Mouse (Mus musculus) forebrain, embryonic 16.5 days (tissue): Measurements from ENCODE around the gene Tcf12. TPM values are rescaled to one million over a fixed set of nuclear protein-coding genes. Genes with fewer than 3 reads are reported as not detected.

ENCODE experiments used
- ATAC-seq: fragments of 200-750 bp; cut with Nextera tagmentation; 2 replicates; pipeline ENCODE4 v1.8.0; 2017; ENCODE audit warnings: mild to moderate bottlenecking, moderate library complexity
- H3K27ac ChIP-seq: fragments of 300-500 bp; sonication (generic); 2 replicates; pipeline ENCODE4 v1.5.1; 2014; ENCODE audit warnings: low read length, control low read depth
- H3K27me3 ChIP-seq: fragments of 300-500 bp; sonication (generic); replicated peaks from 2 replicates; pipeline ENCODE4 v1.6.1; 2014; ENCODE audit warnings: low read length; ENCODE audit not compliant: control insufficient read depth, insufficient read depth
- H3K36me3 ChIP-seq: fragments of 300-500 bp; sonication (generic); 2 replicates; pipeline ENCODE4 v1.6.1; 2014; ENCODE audit not compliant: control insufficient read depth, insufficient read depth
- H3K4me1 ChIP-seq: fragments of 300-500 bp; sonication (generic); replicated peaks from 2 replicates; pipeline ENCODE4 v1.6.1; 2014; ENCODE audit warnings: low read length; ENCODE audit not compliant: control insufficient read depth, insufficient read depth
- H3K4me2 ChIP-seq: fragments of 300-500 bp; sonication (generic); 2 replicates; pipeline ENCODE4 v1.6.1; 2014; ENCODE audit warnings: mild to moderate bottlenecking, low read length, control low read depth
- H3K4me3 ChIP-seq: fragments of 300-500 bp; sonication (generic); replicated peaks from 2 replicates; pipeline ENCODE4 v1.5.1; 2014; ENCODE audit warnings: mild to moderate bottlenecking, low read length, control low read depth
- H3K9ac ChIP-seq: fragments of 300-500 bp; sonication (generic); replicated peaks from 2 replicates; pipeline ENCODE4 v1.6.1; 2014; ENCODE audit warnings: low read depth, low read length, control low read depth
- H3K9me3 ChIP-seq: fragments of 300-500 bp; sonication (generic); 2 replicates; pipeline ENCODE4 v1.6.1; 2016; ENCODE audit warnings: low read length; ENCODE audit not compliant: control insufficient read depth
- WGBS: fragments of 180-500 bp; shearing (Covaris S2); extraction: QIAGEN DNeasy Blood & Tissue Kit; methylation state at CpG from one replicate; pipeline ENCODE4 v1.1.7; 2014; 5-methylcytosine and 5-hydroxymethylcytosine counted together
- polyA plus RNA-seq: library from polyadenylated mRNA; unstranded; fragments of >200 nt; fragmentation: Nextera tagmentation; extraction: Ambion mirVana; gene quantifications from 2 replicates; pipeline ENCODE4 v1.2.1, GENCODE M21; 2015

Tcf12 gene
- polyA plus RNA-seq, 1 experiment from 2014 or later: 52.0 TPM

DNA sequence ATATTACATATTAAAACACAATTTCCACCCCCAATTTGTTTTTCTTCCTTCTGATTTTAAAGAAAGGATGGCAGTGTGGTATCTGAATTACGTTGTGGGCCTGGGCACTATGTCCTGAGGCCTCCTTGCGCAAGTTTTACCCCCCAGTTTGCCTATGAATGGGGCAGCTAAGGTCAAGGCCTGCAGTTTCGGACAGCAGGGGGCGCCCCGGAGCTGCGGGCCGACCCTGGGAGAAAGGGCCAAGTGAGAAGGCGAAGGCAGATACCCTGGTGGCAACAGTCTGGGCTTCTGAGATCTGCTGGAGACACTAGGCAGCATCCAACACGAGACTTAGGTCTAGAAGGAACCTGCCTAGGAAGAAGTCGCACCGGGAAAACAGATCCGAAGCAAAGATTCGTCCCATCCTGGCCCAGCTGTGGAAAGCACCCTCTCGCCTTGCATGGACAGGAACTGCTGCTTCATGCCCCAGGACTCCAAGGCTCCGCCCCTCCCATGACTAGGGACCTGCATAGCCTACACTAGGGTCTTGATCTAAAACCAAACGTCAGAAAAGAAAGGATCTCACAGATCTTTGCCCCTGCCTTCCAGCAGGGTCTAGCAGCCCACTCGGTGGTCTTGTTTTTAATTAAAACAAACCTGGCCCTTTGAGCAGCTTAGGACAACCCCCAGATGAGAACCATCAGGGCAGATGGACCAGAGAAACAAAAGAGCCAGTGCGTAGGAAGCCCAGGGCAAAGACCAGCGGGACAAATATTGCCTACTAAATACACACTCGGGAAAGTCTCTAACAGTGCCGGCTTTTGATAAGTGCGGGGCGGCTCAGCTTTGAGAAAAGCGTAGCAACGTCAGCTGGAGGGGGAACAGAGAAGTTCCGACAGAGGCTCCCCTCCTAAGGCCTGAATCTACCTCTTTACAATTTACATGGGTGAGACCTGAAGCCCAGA is 279.6 kb downstream of the Tcf12 start:
- no peak for ATAC-seq
- no peaks in the 10 kb centered on the region for H3K27me3 ChIP-seq
- no peaks in the 10 kb centered on the region for H3K9me3 ChIP-seq
- no peaks in the 10 kb centered on the region for H3K36me3 ChIP-seq
- 41% methylated on average over 26 of the region's 26 CpGs for WGBS
- H3K27ac ChIP-seq: no peak overlapping the region
- H3K9ac ChIP-seq: no peak overlapping the region
- no peaks in the 10 kb centered on the region for H3K4me1 ChIP-seq
- H3K4me3 ChIP-seq: no peak overlapping the region
- H3K4me2 ChIP-seq: no peak overlapping the region

DNA sequence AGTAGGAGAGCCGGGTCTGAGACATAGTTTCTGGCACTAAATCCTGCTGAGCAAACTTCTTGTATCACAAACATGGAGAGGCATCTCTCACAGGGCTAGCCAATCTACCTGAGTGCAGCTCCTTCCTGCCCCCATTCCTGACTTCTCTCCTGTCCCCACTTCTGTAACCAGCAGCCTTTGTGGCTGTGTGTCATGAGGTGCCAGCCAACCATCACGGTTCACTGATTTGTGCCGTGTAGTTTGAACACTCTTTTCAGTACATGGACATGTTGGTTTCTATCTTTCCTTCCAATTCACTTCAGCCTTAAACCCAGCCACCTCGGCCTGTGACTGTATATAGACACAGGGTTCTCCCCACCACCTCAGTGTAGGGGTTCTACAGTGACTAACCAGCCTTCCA is 280.7 kb downstream of the Tcf12 start:
- H3K4me3 ChIP-seq: no peak overlapping the region
- H3K36me3 ChIP-seq: no peaks in the 10 kb centered on the region
- H3K4me1 ChIP-seq: peaks cover under 1% of the 10 kb centered on the region
- ATAC-seq: no peak
- no peak overlapping the region for H3K27ac ChIP-seq
- H3K9ac ChIP-seq: no peak overlapping the region
- H3K9me3 ChIP-seq: no peaks in the 10 kb centered on the region
- no peaks in the 10 kb centered on the region for H3K27me3 ChIP-seq
- H3K4me2 ChIP-seq: no peak overlapping the region
- WGBS: 70% methylated on average over 4 of the region's 4 CpGs

DNA sequence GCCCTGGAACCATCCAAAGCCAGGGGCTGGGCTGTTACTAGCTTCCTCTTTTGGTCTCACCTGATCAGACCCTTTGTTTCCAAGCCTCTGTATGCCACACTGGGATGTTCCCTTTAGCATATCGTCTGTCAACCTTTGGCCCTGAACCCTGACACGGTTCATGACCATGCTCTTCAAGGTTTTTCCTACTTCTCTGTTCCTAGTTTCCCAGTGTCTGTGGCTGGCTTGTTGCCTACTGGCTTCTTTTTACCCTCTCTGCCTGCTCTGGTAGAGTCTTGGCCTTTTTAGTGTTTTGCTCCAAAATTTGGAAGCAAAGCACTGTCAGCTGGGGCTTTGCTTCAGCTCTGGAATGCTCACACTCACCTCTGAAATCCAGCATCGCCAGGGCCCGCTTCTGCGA is 281.3 kb downstream of the Tcf12 start:
- ATAC-seq: no peak
- no peaks in the 10 kb centered on the region for H3K27me3 ChIP-seq
- H3K9ac ChIP-seq: no peak overlapping the region
- no peak overlapping the region for H3K4me2 ChIP-seq
- H3K4me1 ChIP-seq: peaks cover 4% of the 10 kb centered on the region
- H3K4me3 ChIP-seq: no peak overlapping the region
- WGBS: 85% methylated on average over 5 of the region's 5 CpGs
- H3K9me3 ChIP-seq: no peaks in the 10 kb centered on the region
- no peaks in the 10 kb centered on the region for H3K36me3 ChIP-seq
- no peak overlapping the region for H3K27ac ChIP-seq

DNA sequence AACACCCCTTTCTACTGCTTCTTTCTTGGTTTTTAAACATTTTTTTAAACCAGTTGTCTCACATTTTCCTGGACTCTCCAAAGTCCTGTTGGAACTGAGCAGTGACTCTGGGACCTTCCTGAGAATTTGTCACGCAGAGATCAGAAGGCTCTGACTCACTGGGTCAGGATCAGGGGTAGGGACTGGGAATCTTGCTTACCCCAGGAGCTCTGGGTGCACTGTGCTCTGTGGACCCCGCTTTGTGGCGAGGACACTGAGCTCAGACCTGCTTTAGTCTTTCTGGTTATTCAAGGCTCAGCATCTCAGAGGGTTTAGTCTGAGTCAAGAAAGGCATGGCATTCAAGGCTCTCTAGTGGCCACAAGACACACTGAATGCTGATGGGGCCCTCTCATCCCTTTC is 281.9 kb downstream of the Tcf12 start:
- no peak for ATAC-seq
- no peaks in the 10 kb centered on the region for H3K9me3 ChIP-seq
- H3K4me2 ChIP-seq: no peak overlapping the region
- 86% methylated on average over 3 of the region's 3 CpGs for WGBS
- no peaks in the 10 kb centered on the region for H3K27me3 ChIP-seq
- H3K27ac ChIP-seq: no peak overlapping the region
- H3K36me3 ChIP-seq: no peaks in the 10 kb centered on the region
- no peak overlapping the region for H3K9ac ChIP-seq
- peaks cover 4% of the 10 kb centered on the region for H3K4me1 ChIP-seq
- no peak overlapping the region for H3K4me3 ChIP-seq

DNA sequence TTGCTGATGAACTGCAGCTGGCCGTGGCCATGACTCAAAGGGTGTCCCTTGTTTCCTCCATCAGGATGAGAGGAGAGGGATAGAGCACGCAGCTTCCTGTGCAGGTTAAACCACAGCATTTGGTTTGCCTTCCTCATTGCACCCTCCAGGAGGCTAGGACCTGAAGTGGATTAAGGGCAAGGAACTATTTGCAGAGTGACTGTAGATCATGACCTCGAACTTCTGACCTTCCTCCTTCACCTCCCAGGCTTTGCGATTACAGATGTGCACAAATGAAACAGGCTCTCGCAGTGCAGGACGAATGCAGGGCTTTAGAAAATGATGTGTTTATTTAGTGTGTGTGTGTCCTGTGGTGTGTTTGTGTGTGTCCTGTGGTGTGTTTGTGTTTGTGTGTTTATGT is 282.5 kb downstream of the Tcf12 start:
- peaks cover 4% of the 10 kb centered on the region for H3K4me1 ChIP-seq
- H3K36me3 ChIP-seq: no peaks in the 10 kb centered on the region
- ATAC-seq: no peak
- H3K4me3 ChIP-seq: no peak overlapping the region
- no peaks in the 10 kb centered on the region for H3K27me3 ChIP-seq
- 79% methylated on average over 6 of the region's 6 CpGs for WGBS
- H3K27ac ChIP-seq: no peak overlapping the region
- no peak overlapping the region for H3K9ac ChIP-seq
- no peak overlapping the region for H3K4me2 ChIP-seq
- H3K9me3 ChIP-seq: no peaks in the 10 kb centered on the region

DNA sequence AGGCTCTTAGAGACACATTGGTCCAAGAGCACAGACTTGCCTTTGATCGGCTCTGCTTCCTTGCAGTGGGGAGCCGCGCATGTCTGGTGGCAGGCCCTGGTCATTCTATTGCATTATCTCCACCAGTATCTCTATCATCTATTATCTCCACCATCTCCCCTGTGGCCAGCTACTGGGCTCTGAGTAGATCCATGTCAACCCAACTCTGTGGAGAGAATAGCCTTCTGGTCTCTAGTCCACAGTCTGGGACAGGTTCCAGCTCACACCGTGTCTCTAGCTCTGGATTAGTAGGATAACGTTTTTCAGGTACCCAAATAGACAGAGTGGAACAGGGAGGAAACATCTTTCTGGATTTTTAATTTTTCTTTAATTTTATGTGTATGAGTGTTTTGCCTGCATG is 284.3 kb downstream of the Tcf12 start:
- 90% methylated on average over 5 of the region's 5 CpGs for WGBS
- no peaks in the 10 kb centered on the region for H3K27me3 ChIP-seq

DNA sequence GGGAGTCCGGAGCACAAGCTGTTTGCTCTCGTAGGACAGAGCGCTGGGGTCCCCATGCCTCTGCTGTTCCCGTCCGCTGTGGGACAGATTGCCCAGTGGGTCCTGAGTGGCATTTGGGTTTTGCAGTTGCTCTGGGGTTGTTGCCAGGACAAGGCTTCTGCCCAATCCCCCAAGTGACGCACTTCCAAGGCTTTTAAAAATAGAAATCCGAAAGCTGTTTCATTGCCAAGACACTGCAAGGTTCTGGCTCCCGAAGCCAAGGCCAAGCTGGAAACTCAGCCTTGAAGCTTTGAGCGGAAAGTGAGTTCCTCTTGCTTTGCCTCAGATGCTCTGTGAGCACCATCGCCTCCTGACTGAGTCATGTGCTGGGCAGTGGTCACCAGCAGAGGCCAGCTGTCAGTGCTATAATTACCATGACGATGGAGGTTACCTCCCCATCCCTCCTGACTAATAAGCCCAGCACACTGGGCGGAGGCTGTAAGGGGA is 285.6 kb downstream of the Tcf12 start:
- ATAC-seq: peak; percentile 52; the same call in 1 of the 2 replicates
- no peak overlapping the region for H3K9ac ChIP-seq
- 66% methylated on average over 12 of the region's 12 CpGs for WGBS
- H3K36me3 ChIP-seq: no peaks in the 10 kb centered on the region
- peaks cover 4% of the 10 kb centered on the region for H3K4me1 ChIP-seq
- no peaks in the 10 kb centered on the region for H3K9me3 ChIP-seq
- no peak overlapping the region for H3K27ac ChIP-seq
- H3K4me2 ChIP-seq: no peak overlapping the region
- H3K4me3 ChIP-seq: no peak overlapping the region
- H3K27me3 ChIP-seq: no peaks in the 10 kb centered on the region

More for the DNA sequence above, 284.3 kb downstream of the Tcf12 start:
- no peak for ATAC-seq
- no peak overlapping the region for H3K4me2 ChIP-seq
- no peaks in the 10 kb centered on the region for H3K9me3 ChIP-seq
- H3K9ac ChIP-seq: no peak overlapping the region
- no peaks in the 10 kb centered on the region for H3K36me3 ChIP-seq
- H3K4me3 ChIP-seq: no peak overlapping the region
- H3K27ac ChIP-seq: no peak overlapping the region
- peaks cover 4% of the 10 kb centered on the region for H3K4me1 ChIP-seq

DNA sequence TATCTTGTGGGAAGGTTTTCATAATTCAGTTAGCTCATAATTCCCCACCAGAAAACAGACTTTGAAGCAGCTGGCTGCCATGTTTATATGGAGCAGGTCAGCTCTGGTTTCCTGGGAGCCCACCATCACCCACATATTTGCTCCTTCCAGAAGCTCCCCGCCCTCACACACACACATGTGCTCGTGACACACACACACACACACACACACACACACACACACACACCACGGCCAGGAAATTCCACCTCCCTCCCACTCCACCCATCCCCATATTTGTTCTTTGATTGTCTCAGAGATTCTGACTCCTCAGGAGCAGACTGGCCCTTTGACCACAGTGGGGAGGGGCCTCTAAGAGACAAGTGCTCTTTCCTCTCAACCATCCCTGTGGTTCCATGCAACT is 289.7 kb downstream of the Tcf12 start:
- H3K4me3 ChIP-seq: no peak overlapping the region
- no peaks in the 10 kb centered on the region for H3K9me3 ChIP-seq
- no peak for ATAC-seq
- no peak overlapping the region for H3K9ac ChIP-seq
- no peak overlapping the region for H3K27ac ChIP-seq
- no peaks in the 10 kb centered on the region for H3K27me3 ChIP-seq
- no peaks in the 10 kb centered on the region for H3K36me3 ChIP-seq
- H3K4me2 ChIP-seq: no peak overlapping the region
- H3K4me1 ChIP-seq: peaks cover 4% of the 10 kb centered on the region
- 90% methylated on average over 3 of the region's 3 CpGs for WGBS

DNA sequence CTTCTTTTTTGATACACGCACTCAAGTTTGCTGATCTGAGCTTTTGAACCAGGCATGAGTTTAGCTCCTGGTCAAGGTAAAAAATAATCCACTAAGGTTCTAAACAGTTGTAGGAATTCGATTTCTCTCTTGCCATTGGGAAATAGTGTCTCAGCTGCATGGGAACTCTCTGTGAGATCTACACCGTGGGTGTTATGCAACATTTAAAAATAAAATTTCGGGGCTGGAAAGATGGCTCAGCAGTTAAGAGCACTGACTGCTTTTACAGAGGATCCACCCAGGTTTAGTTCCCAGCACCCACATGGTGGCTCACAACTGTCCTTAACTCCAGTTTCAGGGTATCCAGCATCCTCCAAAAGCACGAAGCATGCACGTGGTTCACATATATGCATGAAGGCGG is 293.2 kb downstream of the Tcf12 start:
- no peaks in the 10 kb centered on the region for H3K27me3 ChIP-seq
- no peaks in the 10 kb centered on the region for H3K4me1 ChIP-seq
- no peak overlapping the region for H3K9ac ChIP-seq
- H3K27ac ChIP-seq: no peak overlapping the region
- 94% methylated on average over 7 of the region's 7 CpGs for WGBS
- no peak overlapping the region for H3K4me3 ChIP-seq
- no peaks in the 10 kb centered on the region for H3K9me3 ChIP-seq
- H3K4me2 ChIP-seq: no peak overlapping the region
- no peaks in the 10 kb centered on the region for H3K36me3 ChIP-seq
- ATAC-seq: no peak
